Mouse (Mus musculus) limb, embryonic 14.5 days (tissue): Measurements from ENCODE around the gene Slain2. TPM values are rescaled to one million over a fixed set of nuclear protein-coding genes. Genes with fewer than 3 reads are reported as not detected.

ENCODE experiments used
- ATAC-seq: fragments of 200-750 bp; cut with Nextera tagmentation; 2 replicates; pipeline ENCODE4 v1.8.0; 2017; ENCODE audit warnings: low read depth, moderate number of reproducible peaks, moderate TSS enrichment; ENCODE audit not compliant: low FRiP score
- DNase-seq: peaks from one replicate; pipeline ENCODE4 v3.0.0-alpha.2; 2015; ENCODE audit warnings: low spot score
- H3K27ac ChIP-seq: fragments of 300-500 bp; sonication (generic); replicated peaks from 2 replicates; pipeline ENCODE4 v1.5.1; 2014; ENCODE audit warnings: low read depth, mild to moderate bottlenecking, low read length, moderate library complexity, mixed read lengths
- H3K27me3 ChIP-seq: fragments of 300-500 bp; sonication (generic); 2 replicates; pipeline ENCODE4 v1.6.1; 2014; ENCODE audit warnings: low read length, mixed read lengths; ENCODE audit not compliant: control insufficient read depth, insufficient read depth
- H3K36me3 ChIP-seq: fragments of 300-500 bp; sonication (generic); 2 replicates; pipeline ENCODE4 v1.6.1; 2014; ENCODE audit warnings: mild to moderate bottlenecking, low read length, moderate library complexity, mixed read lengths; ENCODE audit not compliant: control insufficient read depth, insufficient read depth
- H3K4me1 ChIP-seq: fragments of 300-500 bp; sonication (generic); 2 replicates; pipeline ENCODE4 v1.6.1; 2014; ENCODE audit warnings: antibody characterized with exemption, low read length, mixed read lengths; ENCODE audit not compliant: control insufficient read depth, insufficient read depth
- H3K4me2 ChIP-seq: fragments of 300-500 bp; sonication (generic); replicated peaks from 2 replicates; pipeline ENCODE4 v1.6.1; 2014; ENCODE audit warnings: low read depth, mild to moderate bottlenecking, low read length, moderate library complexity; ENCODE audit not compliant: severe bottlenecking
- H3K4me3 ChIP-seq: fragments of 300-500 bp; sonication (generic); replicated peaks from 2 replicates; pipeline ENCODE4 v1.5.1; 2014; ENCODE audit warnings: low read length
- H3K9ac ChIP-seq: fragments of 300-500 bp; sonication (generic); 2 replicates; pipeline ENCODE4 v1.6.1; 2014; ENCODE audit warnings: mild to moderate bottlenecking, low read depth, low read length, moderate library complexity; ENCODE audit not compliant: severe bottlenecking
- H3K9me3 ChIP-seq: fragments of 300-500 bp; sonication (generic); 2 replicates; pipeline ENCODE4 v1.6.1; 2016; ENCODE audit warnings: low read length; ENCODE audit not compliant: control insufficient read depth
- POLR2A ChIP-seq: fragments of 200-500 bp; IDR thresholded peaks from 2 replicates; pipeline ENCODE4 v1.8.0; 2012; ENCODE audit warnings: inconsistent platforms, mild to moderate bottlenecking, moderate library complexity, borderline replicate concordance; ENCODE audit not compliant: insufficient read depth, insufficient read length; ENCODE audit errors: extremely low read depth
- WGBS: fragments of 180-500 bp; shearing (Covaris S2); extraction: QIAGEN DNeasy Blood & Tissue Kit; methylation state at CpG from one replicate; pipeline ENCODE4 v1.1.7; 2014; 5-methylcytosine and 5-hydroxymethylcytosine counted together
- polyA plus RNA-seq, 2 experiments: library from polyadenylated mRNA; depleted of rRNA in 1 of 2; stranded (reverse) in 1 of 2; unstranded in 1 of 2; fragments of >200 nt; fragmentation: Nextera tagmentation in 1 of 2; extraction: Ambion mirVana in 1 of 2; gene quantifications; 2 replicates each; pipeline versions ENCODE4 v1.2.1 to v1.2.3; 2012 to 2014

The Slain2 gene
- polyA plus RNA-seq (2012; rRNA removed): 28.0 and 29.7 TPM in 2 replicates
- polyA plus RNA-seq (2014; fragmentation: Nextera tagmentation; extraction: Ambion mirVana): 24.2 and 25.8 TPM in 2 replicates

GRCm38 (mm10) chr5:72913648-72914557 lies at the start of gene Slain2:
Gene Slain2, plus strand, starts transcription at chr5:72914304.
- peak within 1 kb of the TSS; percentile 98 for H3K27ac ChIP-seq
- peak within 1 kb of the TSS; percentile 99 for H3K4me3 ChIP-seq
- under 1% methylated on average over 52 of the region's 83 CpGs for WGBS
- peak; percentile 89 for TF ChIP-seq POLR2A
- peak within 1 kb of the TSS; percentile 61 for H3K4me2 ChIP-seq
- H3K9me3 ChIP-seq: no peaks in the 10 kb centered on the region
- H3K27me3 ChIP-seq: no peaks in the 10 kb centered on the region
- peak within 1 kb of the TSS; percentile 99 for H3K9ac ChIP-seq
- DNase-seq (peak; percentile 95), ATAC-seq (peak; percentile 95)
- no peaks in the 10 kb centered on the region for H3K36me3 ChIP-seq
- H3K4me1 ChIP-seq: peaks cover 23% of the 10 kb centered on the region

GRCm38 (mm10) chr5:72864654-72865178 lies 49.4 kb upstream of the Slain2 start:
- no peak overlapping the region for H3K4me2 ChIP-seq
- H3K36me3 ChIP-seq: no peaks in the 10 kb centered on the region
- H3K27ac ChIP-seq: no peak overlapping the region
- no peak for TF ChIP-seq POLR2A
- H3K4me3 ChIP-seq: no peak overlapping the region
- peaks cover 15% of the 10 kb centered on the region; the same call in 1 of the 2 replicates for H3K27me3 ChIP-seq
- no peak for DNase-seq
- 0 out of 2 replicates have a peak, but pooled peaks cover 1% of the 10 kb centered on the region for H3K9me3 ChIP-seq
- H3K4me1 ChIP-seq: 0 out of 2 replicates have a peak, but pooled peaks cover 3% of the 10 kb centered on the region
- ATAC-seq: no peak
- no peak overlapping the region for H3K9ac ChIP-seq
- WGBS: 77% methylated on average over 3 of the region's 3 CpGs

- Histone ChIP-seq H3K9me3 (no peaks in the 10 kb centered on the region), H3K4me3 (no peak overlapping the region), H3K4me1 (0 out of 2 replicates have a peak, but pooled peaks cover 3% of the 10 kb centered on the region), H3K27ac (no peak overlapping the region), H3K36me3 (no peaks in the 10 kb centered on the region), H3K4me2 (no peak overlapping the region), H3K27me3 (peaks cover 15% of the 10 kb centered on the region; the same call in 1 of the 2 replicates), H3K9ac (no peak overlapping the region)
- no peak for ATAC-seq
- DNase-seq: no peak
- WGBS: 63% methylated on average over 6 of the region's 6 CpGs
- TF ChIP-seq POLR2A: no peak
Measured at GRCm38 (mm10) chr5:72866260-72866905, 47.7 kb upstream of the Slain2 start.

GRCm38 (mm10) chr5:72867036-72867672 lies 47.0 kb upstream of the Slain2 start:
- no peaks in the 10 kb centered on the region for H3K36me3 ChIP-seq
- peak overlapping the region; percentile 83 for H3K4me2 ChIP-seq
- TF ChIP-seq POLR2A: no peak
- WGBS: 30% methylated on average over 16 of the region's 16 CpGs
- H3K27me3 ChIP-seq: peaks cover 15% of the 10 kb centered on the region; the same call in 1 of the 2 replicates
- no peak overlapping the region for H3K27ac ChIP-seq
- 0 out of 2 replicates have a peak, but pooled peaks cover 3% of the 10 kb centered on the region for H3K4me1 ChIP-seq
- no peak overlapping the region for H3K9ac ChIP-seq
- H3K9me3 ChIP-seq: no peaks in the 10 kb centered on the region
- DNase-seq: no peak
- ATAC-seq: no peak
- peak overlapping the region; percentile 54 for H3K4me3 ChIP-seq
